33 mouse cellular contexts compared by ENCODE assay signal in genomic region chr12:71148801-71149200, GRCm38 (mm10). TPM values are rescaled to one million over a fixed set of nuclear protein-coding genes. Genes with fewer than 3 reads are reported as not detected.
DNase-seq lines count a peak whose midpoint lies in the region; TF ChIP-seq lines count a peak whose summit lies in the region.
"Had no signal": no experiment of that assay in that cellular context is flagged by ENCODE, and none has a peak within 500 bp of the region (broad histone marks: within the 10 kb centered on the region; RNA-seq: fewer than 3 reads in every experiment).

No protein-coding gene starts in this region.

- no peak overlapping the region for H3K27ac ChIP-seq in cerebellum, adult 2 months (ENCODE audit: insufficient read depth, low read length)
- H3K27ac ChIP-seq: embryonic facial prominence, embryonic 10.5 days; embryonic facial prominence, embryonic 13.5 days; forebrain, embryonic 12.5 days; forebrain, embryonic 15.5 days; heart, embryonic 15.5 days; hindbrain, embryonic 10.5 days; hindbrain, embryonic 13.5 days; intestine, embryonic 15.5 days had no signal

- peak; percentile 55 for DNase-seq in ovary, adult 18-20 months (ENCODE audit: low spot score)
- DNase-seq in ovary, postnatal 10 days (ENCODE audit: low spot score) = no peak
- peak; percentile 33 for DNase-seq in adrenal gland, adult 8-10 months
- peak; percentile 20 for DNase-seq in adrenal gland, postnatal 25 days
- DNase-seq in cerebellum, adult 2 months = no peak
- DNase-seq in embryo, embryonic 10 days (ENCODE audit: low spot score) = no peak
- DNase-seq: B cell, adult 2 months; cerebellum, adult 11-12 months; cerebellum, adult 9-10 months; cerebellum, postnatal 14 days; embryo, embryonic 11 days; gastrocnemius, postnatal 25 days; heart, adult 18-20 months; heart, postnatal 10 days; heart, postnatal 36 days; kidney, adult 11 months had no signal

- TF ChIP-seq POLR2A in cerebellum, adult 2 months (IDR thresholded peaks at IDR 0.05; ENCODE audit: borderline replicate concordance, insufficient read depth, low read length) = no peak

- H3K27me3 ChIP-seq in cerebellum, adult 2 months (ENCODE audit: control insufficient read depth, insufficient read depth, low read length) = no peaks in the 10 kb centered on the region
- H3K27me3 ChIP-seq: CH12.LX; embryonic facial prominence, embryonic 13.5 days; forebrain, embryonic 12.5 days; forebrain, embryonic 15.5 days; heart, embryonic 12.5 days; heart, embryonic 15.5 days; hindbrain, embryonic 13.5 days; intestine, embryonic 15.5 days; Patski had no signal

- no peak overlapping the region for H3K4me3 ChIP-seq in cerebellum, adult 2 months (replicated peaks; ENCODE audit: insufficient read depth, low read depth, low read length)
- H3K4me3 ChIP-seq: embryonic facial prominence, embryonic 10.5 days; embryonic facial prominence, embryonic 13.5 days; erythroblast, embryonic 14.5 days; forebrain, embryonic 12.5 days; forebrain, embryonic 15.5 days; heart, embryonic 12.5 days; heart, embryonic 15.5 days; hindbrain, embryonic 10.5 days; hindbrain, embryonic 13.5 days; intestine, embryonic 15.5 days had no signal

- 96% methylated on average over 9 of the region's 9 CpGs for WGBS in cerebellum, adult 2 months

- no peak for TF ChIP-seq CTCF in cerebellum, adult 2 months (IDR thresholded peaks at IDR 0.05; ENCODE audit: borderline replicate concordance, insufficient read depth, low read depth, low read length)

- H3K4me1 ChIP-seq in cerebellum, adult 2 months (ENCODE audit: control insufficient read depth, insufficient read depth, low read length) = no peaks in the 10 kb centered on the region
- H3K4me1 ChIP-seq: embryonic facial prominence, embryonic 10.5 days; embryonic facial prominence, embryonic 13.5 days; forebrain, embryonic 12.5 days; forebrain, embryonic 15.5 days; heart, embryonic 12.5 days; heart, embryonic 15.5 days; hindbrain, embryonic 10.5 days; hindbrain, embryonic 13.5 days; intestine, embryonic 15.5 days had no signal

RNA-seq across cellular contexts. Expression of gene 2700049A03Rik, which starts 12.2 kb away (rescaled TPM):
- 10 to 100 TPM; 11.9 to 18.6 (median 13.6) TPM for total RNA-seq in adrenal gland, adult 8-10 months (2022)
- 12.1 and 15.5 TPM in 2 replicates for total RNA-seq in adrenal gland, postnatal 25 days (2021)
- polyA plus RNA-seq in cerebellum, adult 2 months (2012; rRNA removed) = 6.5 and 6.8 TPM in 2 replicates

RNA-seq across cellular contexts. Expression of gene Timm9, which starts 12.3 kb away (rescaled TPM):
- total RNA-seq in adrenal gland, adult 8-10 months (2022) = 10 to 100 TPM; 49.0 to 68.2 (median 57.4) TPM
- 46.7 and 51.3 TPM in 2 replicates for total RNA-seq in adrenal gland, postnatal 25 days (2021)
- 76.6 and 78.0 TPM in 2 replicates for polyA plus RNA-seq in cerebellum, adult 2 months (2012; rRNA removed)

RNA-seq across cellular contexts. Expression of gene Tomm20l, which starts 37.6 kb away (rescaled TPM):
- total RNA-seq in adrenal gland, adult 8-10 months (2022) = 10 to 100 TPM in 2 of 4 experiments, 1 to 10 TPM in 2; 9.0 to 14.9 (median 11.7) TPM
- total RNA-seq in adrenal gland, postnatal 25 days (2021) = 5.6 and 15.2 TPM in 2 replicates
- not detected in 2 replicates for polyA plus RNA-seq in cerebellum, adult 2 months (2012; rRNA removed)
- total RNA-seq: CH12.LX; G1E; gastrocnemius, adult 8-10 months; gastrocnemius, postnatal 25 days had no signal
- polyA plus RNA-seq: brain, embryonic 14.5 days; embryonic facial prominence, embryonic 13.5 days; erythroblast, embryonic 14.5 days; forebrain, embryonic 12.5 days; forebrain, embryonic 15.5 days; G1E; gonadal fat pad, adult 2 months; heart, embryonic 12.5 days; hindbrain, embryonic 10.5 days; hindbrain, embryonic 13.5 days; hindbrain, embryonic 16.5 days; intestine, embryonic 15.5 days; Patski had no signal

Comparison
In these comparisons a context has a peak if more than half of its experiments do, and no peak if none do; other contexts are left out.
1. DNase-seq: peak in ovary, adult 18-20 months (single experiment), adrenal gland, adult 8-10 months (single experiment) and adrenal gland, postnatal 25 days (single experiment); none in ovary, postnatal 10 days (single experiment), cerebellum, adult 2 months (0 of 2) and embryo, embryonic 10 days (single experiment).